Mouse (Mus musculus): ENCODE results near the gene Traf1. TPM values are rescaled to one million over a fixed set of nuclear protein-coding genes. Genes with fewer than 3 reads are reported as not detected.

Gene Traf1
- polyA plus RNA-seq, 1 experiment from 2014 or later = 0.13 TPM

DNA sequence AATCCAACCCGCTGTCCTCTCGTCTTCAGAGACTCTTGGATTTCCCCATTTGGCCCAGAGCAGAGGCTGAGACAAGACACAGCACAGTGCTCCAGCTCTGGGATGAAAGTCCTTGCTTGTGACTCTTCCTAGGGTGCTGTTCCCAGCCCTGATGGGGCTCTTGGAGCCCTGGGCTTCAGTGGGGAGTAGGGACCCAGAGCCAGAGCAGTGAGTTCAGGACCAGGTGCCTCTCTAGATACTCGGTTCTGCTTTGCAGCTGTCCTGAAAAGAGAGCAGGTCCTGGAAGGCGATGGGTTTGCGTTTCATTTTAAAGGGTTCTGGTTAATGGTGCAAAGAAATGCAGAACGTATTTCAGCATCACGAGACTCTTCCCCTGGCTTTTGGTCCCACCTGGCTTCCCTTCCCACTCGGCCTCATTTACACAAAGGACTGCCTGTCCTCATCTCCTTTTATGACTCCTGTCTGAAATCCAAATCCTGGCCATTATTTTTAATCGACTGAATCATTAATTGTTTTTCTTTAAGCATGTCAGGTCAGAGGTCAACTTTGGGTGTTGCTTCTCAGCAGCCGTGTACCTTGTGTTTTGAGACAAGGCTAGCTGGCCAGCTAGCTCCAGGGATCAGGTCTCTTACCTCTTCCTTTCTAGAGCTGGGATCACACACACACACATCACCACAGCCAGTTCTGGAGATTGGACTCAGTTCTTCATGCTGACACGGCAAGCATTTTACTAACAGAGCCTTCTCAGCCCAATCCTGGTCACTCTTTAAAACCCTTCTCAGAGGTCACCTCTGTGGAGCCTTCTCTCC is 9.7 kb upstream of the Traf1 start:
- no peaks in the 10 kb centered on the region for H3K36me3 ChIP-seq (ENCODE audit: control insufficient read depth, insufficient read depth)
- H3K9me3 ChIP-seq (replicated peaks; ENCODE audit: control insufficient read depth, low read length) = no peaks in the 10 kb centered on the region
- WGBS (ENCODE audit: insufficient replicate concordance) = 62% methylated on average over 11 of the region's 11 CpGs
- H3K27ac ChIP-seq (ENCODE audit: low read length) = no peak overlapping the region
- no peaks in the 10 kb centered on the region for H3K27me3 ChIP-seq (ENCODE audit: control insufficient read depth, insufficient read depth, low read depth, low read length)
- no peaks in the 10 kb centered on the region for H3K4me1 ChIP-seq (ENCODE audit: control insufficient read depth, low read depth, low read length)
- H3K9ac ChIP-seq (ENCODE audit: low read depth, low read length) = no peak overlapping the region
- H3K4me3 ChIP-seq (ENCODE audit: low read depth, low read length) = no peak overlapping the region
- no peak overlapping the region for H3K4me2 ChIP-seq (ENCODE audit: low read depth, low read length)
- no peak for ATAC-seq (ENCODE audit: low read depth)

DNA sequence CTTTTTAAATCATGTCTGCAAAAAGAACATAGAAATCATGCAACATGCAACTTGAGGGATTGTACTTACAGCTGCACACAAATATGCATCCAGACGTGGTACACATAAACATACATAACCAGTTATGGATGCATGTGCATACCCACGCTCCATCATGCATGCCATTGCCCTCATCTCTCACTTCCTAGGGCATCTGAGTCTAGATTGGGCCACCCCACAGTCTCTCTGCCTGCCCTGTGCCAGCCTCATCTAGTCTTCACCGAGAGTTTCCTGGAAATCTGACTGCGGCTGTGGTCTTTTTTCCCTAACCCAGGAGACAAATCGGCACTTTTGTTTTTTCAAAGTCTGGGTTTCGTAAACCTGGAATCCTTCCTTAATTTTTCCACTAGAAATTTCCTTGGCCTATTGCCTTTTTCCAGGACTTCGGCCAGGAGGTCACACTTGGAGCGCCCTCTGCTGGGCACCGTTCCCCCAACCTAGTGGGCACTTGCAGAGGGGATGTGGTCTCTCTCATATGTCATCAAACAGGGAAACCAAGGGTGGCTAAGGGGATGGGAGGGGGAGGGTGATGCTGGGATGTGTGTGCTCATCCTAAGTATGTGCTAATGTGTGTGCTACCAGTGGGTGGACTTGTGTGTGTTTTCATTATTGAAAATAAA is 8.6 kb upstream of the Traf1 start:
- 24% methylated on average over 9 of the region's 9 CpGs for WGBS (ENCODE audit: insufficient replicate concordance)
- H3K36me3 ChIP-seq (ENCODE audit: control insufficient read depth, insufficient read depth) = no peaks in the 10 kb centered on the region
- no peaks in the 10 kb centered on the region for H3K9me3 ChIP-seq (replicated peaks; ENCODE audit: control insufficient read depth, low read length)
- no peak for ATAC-seq (ENCODE audit: low read depth)
- H3K4me1 ChIP-seq (ENCODE audit: control insufficient read depth, low read depth, low read length) = peaks cover 3% of the 10 kb centered on the region
- H3K27ac ChIP-seq (ENCODE audit: low read length) = no peak overlapping the region
- H3K4me2 ChIP-seq (ENCODE audit: low read depth, low read length) = no peak overlapping the region
- no peak overlapping the region for H3K9ac ChIP-seq (ENCODE audit: low read depth, low read length)
- H3K27me3 ChIP-seq (ENCODE audit: control insufficient read depth, insufficient read depth, low read depth, low read length) = no peaks in the 10 kb centered on the region
- no peak overlapping the region for H3K4me3 ChIP-seq (ENCODE audit: low read depth, low read length)

DNA sequence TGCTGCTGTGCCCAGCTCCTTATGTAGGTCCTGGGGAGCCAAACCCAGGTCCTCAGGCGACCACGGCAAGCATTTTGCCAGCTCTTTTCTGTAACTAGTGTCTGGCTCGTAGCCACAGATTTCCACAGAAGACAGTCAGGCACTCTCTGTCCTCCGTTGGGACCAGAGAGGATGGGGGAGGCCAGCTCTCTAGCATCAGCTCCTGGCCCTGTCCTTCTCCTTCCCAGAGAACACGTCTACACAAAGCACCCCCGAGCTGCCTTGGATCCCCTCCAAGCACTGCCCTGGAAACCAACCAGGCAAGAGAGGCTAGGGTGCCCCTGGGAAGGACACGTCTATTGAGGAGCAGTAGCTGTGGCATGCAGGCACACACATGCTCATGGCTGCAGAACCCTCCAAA is 7.6 kb upstream of the Traf1 start:
- H3K4me3 ChIP-seq (ENCODE audit: low read depth, low read length) = no peak overlapping the region
- H3K4me2 ChIP-seq (ENCODE audit: low read depth, low read length) = no peak overlapping the region
- H3K4me1 ChIP-seq (ENCODE audit: control insufficient read depth, low read depth, low read length) = peaks cover 3% of the 10 kb centered on the region
- H3K27me3 ChIP-seq (ENCODE audit: control insufficient read depth, insufficient read depth, low read depth, low read length) = no peaks in the 10 kb centered on the region
- WGBS (ENCODE audit: insufficient replicate concordance) = 57% methylated on average over 7 of the region's 7 CpGs
- H3K9me3 ChIP-seq (replicated peaks; ENCODE audit: control insufficient read depth, low read length) = no peaks in the 10 kb centered on the region
- H3K36me3 ChIP-seq (ENCODE audit: control insufficient read depth, insufficient read depth) = no peaks in the 10 kb centered on the region
- no peak overlapping the region for H3K9ac ChIP-seq (ENCODE audit: low read depth, low read length)
- no peak for ATAC-seq (ENCODE audit: low read depth)
- no peak overlapping the region for H3K27ac ChIP-seq (ENCODE audit: low read length)

- Histone ChIP-seq H3K4me1 (ENCODE audit: control insufficient read depth, low read depth, low read length) (peaks cover 3% of the 10 kb centered on the region), H3K4me3 (ENCODE audit: low read depth, low read length) (no peak overlapping the region), H3K4me2 (ENCODE audit: low read depth, low read length) (no peak overlapping the region), H3K27me3 (ENCODE audit: control insufficient read depth, insufficient read depth, low read depth, low read length) (no peaks in the 10 kb centered on the region), H3K9me3 (replicated peaks; ENCODE audit: control insufficient read depth, low read length) (no peaks in the 10 kb centered on the region), H3K27ac (ENCODE audit: low read length) (no peak overlapping the region), H3K9ac (ENCODE audit: low read depth, low read length) (no peak overlapping the region), H3K36me3 (ENCODE audit: control insufficient read depth, insufficient read depth) (no peaks in the 10 kb centered on the region)
- ATAC-seq (ENCODE audit: low read depth) = no peak
- 65% methylated on average over 8 of the region's 8 CpGs for WGBS (ENCODE audit: insufficient replicate concordance)
These were observed 4.8 kb upstream of the Traf1 start for GRCm38 (mm10) chr2:34966243-34966934.

- 73% methylated on average over 8 of the region's 8 CpGs for WGBS (ENCODE audit: insufficient replicate concordance)
- no peak overlapping the region for H3K4me2 ChIP-seq (ENCODE audit: low read depth, low read length)
- no peaks in the 10 kb centered on the region for H3K36me3 ChIP-seq (ENCODE audit: control insufficient read depth, insufficient read depth)
- H3K27ac ChIP-seq (ENCODE audit: low read length) = no peak overlapping the region
- no peaks in the 10 kb centered on the region for H3K9me3 ChIP-seq (replicated peaks; ENCODE audit: control insufficient read depth, low read length)
- H3K27me3 ChIP-seq (ENCODE audit: control insufficient read depth, insufficient read depth, low read depth, low read length) = peaks cover 5% of the 10 kb centered on the region; the same call in 1 of the 2 replicates
- H3K4me1 ChIP-seq (ENCODE audit: control insufficient read depth, low read depth, low read length) = peaks cover 3% of the 10 kb centered on the region
- H3K9ac ChIP-seq (ENCODE audit: low read depth, low read length) = no peak overlapping the region
- H3K4me3 ChIP-seq (ENCODE audit: low read depth, low read length) = no peak overlapping the region
- no peak for ATAC-seq (ENCODE audit: low read depth)
These were observed 4.2 kb upstream of the Traf1 start for GRCm38 (mm10) chr2:34965806-34966205.

DNA sequence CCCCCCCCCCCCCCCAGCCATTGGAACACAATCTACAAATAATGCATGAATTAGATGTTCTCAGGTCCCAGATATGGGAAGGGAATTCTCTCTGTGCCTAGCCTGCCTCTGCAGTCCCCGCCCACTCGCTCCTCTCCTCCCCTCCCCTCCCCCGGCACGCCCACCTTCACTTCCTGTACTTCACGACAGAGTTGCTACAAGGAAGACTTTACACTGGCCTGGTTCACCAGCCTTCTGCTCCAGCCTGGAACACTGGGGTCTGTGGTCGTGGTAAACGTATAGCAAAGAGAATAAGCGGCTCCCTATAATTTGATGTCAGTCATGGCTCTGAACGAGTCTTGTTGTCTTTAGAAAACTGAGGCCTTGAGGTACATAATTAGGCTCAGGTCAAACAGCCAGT is 3.7 kb upstream of the Traf1 start:
- no peak; the same call in 1 of the 2 replicates for ATAC-seq (ENCODE audit: low read depth)
- Histone ChIP-seq H3K4me1 (ENCODE audit: control insufficient read depth, low read depth, low read length) (peaks cover 3% of the 10 kb centered on the region), H3K4me3 (ENCODE audit: low read depth, low read length) (no peak overlapping the region)

GRCm38 (mm10) chr2:34964651-34965050 is 3.1 kb upstream of the Traf1 start:
- no peak for ATAC-seq (ENCODE audit: low read depth)
- peaks cover 3% of the 10 kb centered on the region for H3K4me1 ChIP-seq (ENCODE audit: control insufficient read depth, low read depth, low read length)
- 66% methylated on average over 9 of the region's 9 CpGs for WGBS (ENCODE audit: insufficient replicate concordance)
- H3K36me3 ChIP-seq (ENCODE audit: control insufficient read depth, insufficient read depth) = no peaks in the 10 kb centered on the region
- H3K27ac ChIP-seq (ENCODE audit: low read length) = no peak overlapping the region
- H3K4me2 ChIP-seq (ENCODE audit: low read depth, low read length) = no peak overlapping the region
- no peaks in the 10 kb centered on the region for H3K9me3 ChIP-seq (replicated peaks; ENCODE audit: control insufficient read depth, low read length)
- H3K27me3 ChIP-seq (ENCODE audit: control insufficient read depth, insufficient read depth, low read depth, low read length) = peaks cover 6% of the 10 kb centered on the region; the same call in 1 of the 2 replicates
- no peak overlapping the region for H3K4me3 ChIP-seq (ENCODE audit: low read depth, low read length)
- H3K9ac ChIP-seq (ENCODE audit: low read depth, low read length) = no peak overlapping the region

More for the DNA sequence above, 3.7 kb upstream of the Traf1 start:
- no peaks in the 10 kb centered on the region for H3K9me3 ChIP-seq (replicated peaks; ENCODE audit: control insufficient read depth, low read length)
- 12% methylated on average over 9 of the region's 9 CpGs for WGBS (ENCODE audit: insufficient replicate concordance)
- no peak overlapping the region for H3K27ac ChIP-seq (ENCODE audit: low read length)
- H3K9ac ChIP-seq (ENCODE audit: low read depth, low read length) = no peak overlapping the region
- no peaks in the 10 kb centered on the region for H3K36me3 ChIP-seq (ENCODE audit: control insufficient read depth, insufficient read depth)
- H3K4me2 ChIP-seq (ENCODE audit: low read depth, low read length) = peak overlapping the region; percentile 29
- peaks cover 6% of the 10 kb centered on the region; the same call in 1 of the 2 replicates for H3K27me3 ChIP-seq (ENCODE audit: control insufficient read depth, insufficient read depth, low read depth, low read length)

- ATAC-seq (ENCODE audit: low read depth) = no peak
- no peak overlapping the region for H3K27ac ChIP-seq (ENCODE audit: low read length)
These were observed 2.7 kb upstream of the Traf1 start for GRCm38 (mm10) chr2:34964230-34964629.

More at GRCm38 (mm10) chr2:34964230-34964629, 2.7 kb upstream of the Traf1 start:
- WGBS (ENCODE audit: insufficient replicate concordance) = 78% methylated on average over 6 of the region's 6 CpGs
- peaks cover 6% of the 10 kb centered on the region; the same call in 1 of the 2 replicates for H3K27me3 ChIP-seq (ENCODE audit: control insufficient read depth, insufficient read depth, low read depth, low read length)
- H3K9ac ChIP-seq (ENCODE audit: low read depth, low read length) = no peak overlapping the region
- no peak overlapping the region for H3K4me3 ChIP-seq (ENCODE audit: low read depth, low read length)
- H3K4me1 ChIP-seq (ENCODE audit: control insufficient read depth, low read depth, low read length) = peaks cover 3% of the 10 kb centered on the region
- no peak overlapping the region for H3K4me2 ChIP-seq (ENCODE audit: low read depth, low read length)
- H3K36me3 ChIP-seq (ENCODE audit: control insufficient read depth, insufficient read depth) = no peaks in the 10 kb centered on the region
- H3K9me3 ChIP-seq (replicated peaks; ENCODE audit: control insufficient read depth, low read length) = no peaks in the 10 kb centered on the region
